Mouse (Mus musculus) 3T3-L1 (cell line): Measurements from ENCODE around the gene March6.

Experiments
- DNase-seq: peaks from one replicate; pipeline ENCODE4 v3.0.0-alpha.2; 2015; ENCODE audit warnings: low read depth, low spot score

The March6 gene

GRCm38 (mm10) chr15:31530659-31531445 is at the start of gene March6:
TSS of gene March6 (minus strand) at chr15:31531053.
- DNase-seq, result peak; percentile 78

GRCm38 (mm10) chr15:31576076-31576475 is 45.2 kb upstream of the March6 start:
- no peak for DNase-seq

DNA sequence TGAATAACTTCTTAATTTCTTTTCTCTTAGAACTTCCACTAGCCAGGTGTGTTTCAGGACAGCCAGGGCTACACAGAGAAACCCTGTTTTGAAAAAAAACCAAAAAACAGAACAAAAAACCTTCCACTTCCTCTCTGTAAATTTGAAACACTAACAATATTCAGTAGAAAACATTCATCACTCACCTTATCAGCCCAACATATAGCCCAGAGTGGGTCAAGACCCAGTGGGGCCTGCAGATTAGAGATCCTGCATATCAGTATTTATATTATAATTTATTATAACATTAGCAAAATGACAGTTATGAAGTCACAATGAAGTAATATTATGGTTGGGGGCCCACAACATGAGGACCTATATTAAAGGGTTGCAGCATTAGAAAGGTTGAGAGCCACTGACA is 42.8 kb upstream of the March6 start:
- DNase-seq, result no peak

DNA sequence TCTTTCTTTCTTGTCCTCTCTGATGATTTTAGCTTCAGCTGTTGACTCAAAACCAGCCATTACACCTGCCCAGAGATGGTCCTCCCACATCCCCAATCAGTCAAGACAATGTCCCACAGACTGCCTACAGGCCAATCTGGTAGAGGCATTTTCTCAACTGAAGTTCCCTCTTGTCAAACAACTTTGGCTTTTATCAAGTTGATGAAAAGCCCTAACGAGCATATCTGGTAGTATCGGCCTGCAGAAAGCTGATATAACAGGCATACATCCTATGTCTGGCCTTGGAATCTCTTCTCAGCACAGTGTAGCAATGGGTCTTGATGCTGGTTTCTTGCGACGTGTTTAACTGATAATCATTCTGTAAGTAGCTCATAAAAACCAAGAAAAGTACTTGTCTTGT is 42.4 kb upstream of the March6 start:
- no peak for DNase-seq

DNA sequence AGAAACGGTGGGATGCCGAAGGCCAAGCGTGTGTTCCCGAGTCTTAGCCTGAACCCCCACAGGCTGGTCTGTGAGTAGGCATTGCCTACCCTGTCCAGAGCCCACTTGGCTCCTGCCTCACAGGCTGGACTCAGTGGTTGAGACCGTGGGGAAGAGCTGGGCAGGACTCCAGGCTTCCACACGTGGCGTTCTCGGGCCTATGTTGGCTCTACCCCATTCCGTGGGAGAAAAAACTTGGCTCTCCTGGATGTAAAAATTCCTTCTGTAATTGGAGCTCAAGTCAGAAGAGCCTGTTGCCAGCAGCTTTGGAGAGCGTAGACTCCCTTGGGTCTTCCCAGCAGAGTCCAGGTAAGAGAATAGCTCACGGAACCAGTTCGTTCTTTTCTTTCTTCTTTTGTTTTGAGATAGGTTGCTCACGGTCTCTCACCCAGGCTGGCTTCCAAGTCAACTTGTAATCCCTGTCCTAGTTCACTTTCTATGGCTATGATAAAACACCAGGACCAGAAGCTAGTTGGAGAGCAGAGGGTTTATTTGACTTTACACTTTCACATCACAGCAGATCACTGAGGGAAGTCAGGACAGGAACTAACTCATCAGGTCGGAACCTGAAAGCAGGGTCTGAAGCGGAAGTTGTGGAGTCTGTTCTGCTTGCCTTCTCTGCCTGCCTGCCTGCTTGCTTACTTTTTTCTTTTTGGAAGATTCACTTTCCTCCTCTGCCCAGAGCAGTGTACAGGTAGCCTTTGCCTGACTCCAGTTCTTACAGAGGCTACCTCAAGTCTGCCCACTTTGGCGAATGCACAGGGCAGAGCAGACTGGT is 41.3 kb upstream of the March6 start:
- DNase-seq, result no peak

- DNase-seq, result no peak
Observed at GRCm38 (mm10) chr15:31570959-31571358, 40.1 kb upstream of the March6 start.

- DNase-seq, result peak; percentile 48
Observed at GRCm38 (mm10) chr15:31569325-31570022, 38.6 kb upstream of the March6 start.

DNA sequence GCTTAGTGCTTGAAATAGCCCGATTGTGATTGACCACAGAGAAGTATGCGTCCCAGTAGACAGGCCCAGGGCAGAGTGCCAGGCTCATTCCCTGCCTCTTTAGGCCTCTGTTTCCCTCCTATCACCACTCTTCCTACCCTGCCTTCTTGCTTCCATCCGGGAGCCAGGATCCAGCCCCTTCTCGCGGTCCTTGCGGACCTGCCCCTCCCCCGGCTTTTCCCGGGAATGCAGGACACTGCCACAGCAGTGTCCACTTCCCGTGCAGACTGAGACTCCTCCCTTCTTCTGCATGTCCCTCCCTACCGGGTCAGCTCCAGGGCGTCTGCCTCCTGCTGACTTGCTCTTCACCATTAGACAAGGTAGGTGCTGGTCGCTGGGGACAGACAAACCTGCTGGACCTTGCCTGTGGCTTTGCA is 37.7 kb upstream of the March6 start:
- DNase-seq, result no peak

- DNase-seq, result no peak
Observed at GRCm38 (mm10) chr15:31567431-31567830, 36.6 kb upstream of the March6 start.

DNA sequence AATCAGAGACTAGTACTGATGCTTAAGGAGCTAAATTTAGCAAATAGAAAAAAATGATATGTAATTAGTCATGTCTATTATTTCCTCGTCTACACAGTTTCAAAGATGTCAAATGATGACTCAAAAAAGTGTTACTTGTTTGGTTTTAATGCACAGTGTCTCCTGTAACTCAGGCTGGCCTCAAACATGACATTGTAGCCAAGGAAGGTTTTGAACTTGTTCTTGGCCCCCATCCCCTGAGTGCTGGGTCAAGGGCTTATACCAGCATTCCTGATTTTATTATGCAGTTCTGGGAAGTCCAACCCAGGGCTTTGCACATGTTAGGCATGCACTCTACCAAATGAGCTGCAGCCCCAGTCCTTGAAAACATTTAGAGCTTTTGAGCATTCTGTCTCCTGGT is 34.9 kb upstream of the March6 start:
- DNase-seq, result no peak

GRCm38 (mm10) chr15:31565184-31565583 is 34.3 kb upstream of the March6 start, which contains the start of gene Cmbl:
TSS of gene Cmbl (plus strand) at chr15:31565389.
- no peak for DNase-seq

DNA sequence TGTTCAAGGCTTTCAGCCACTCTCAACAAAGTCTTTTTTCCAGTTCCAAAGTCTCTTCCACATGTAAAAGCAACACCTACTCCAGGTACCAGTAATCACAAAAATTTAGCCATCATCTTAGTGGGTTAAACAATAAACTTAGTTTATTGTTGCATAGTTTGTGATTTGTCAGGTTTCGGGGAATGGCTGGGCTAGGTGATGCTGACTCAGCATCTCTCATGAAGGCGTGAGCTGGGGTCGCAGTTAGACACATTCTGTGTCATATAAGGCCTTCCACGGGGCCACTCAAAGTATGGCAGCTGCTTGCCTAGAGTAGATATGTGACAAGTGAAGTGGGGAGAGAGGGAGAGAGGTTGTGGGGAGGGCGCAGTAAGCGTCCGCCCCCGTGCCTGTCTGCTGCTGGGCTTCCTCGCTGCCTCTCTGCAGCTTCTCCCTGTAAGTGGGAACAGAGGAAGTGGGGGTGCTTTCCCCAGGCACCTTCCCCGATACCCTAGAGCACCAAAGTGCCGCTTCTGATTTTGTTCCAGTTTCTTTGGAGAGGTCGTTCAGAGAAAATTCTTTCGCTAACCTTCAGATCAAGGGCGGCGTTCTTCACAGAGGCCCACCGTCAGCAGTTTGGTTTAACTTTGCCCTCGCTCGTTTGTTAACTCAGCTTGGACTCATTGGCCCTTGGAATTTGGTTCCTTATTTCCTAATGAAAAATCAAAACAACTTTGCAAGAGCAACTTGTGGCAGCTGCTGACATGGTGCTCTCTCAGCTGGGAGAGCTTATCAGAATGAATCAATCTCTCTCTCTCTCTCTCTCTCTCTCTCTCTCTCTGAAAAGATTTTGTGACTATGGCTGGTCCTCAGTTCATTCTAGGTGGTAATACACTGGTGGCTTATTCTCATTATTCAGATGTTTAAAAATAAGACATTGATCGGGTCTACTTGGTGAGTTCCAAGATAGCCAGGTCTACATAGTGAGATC is 33.0 kb upstream of the March6 start:
- no peak for DNase-seq

DNA sequence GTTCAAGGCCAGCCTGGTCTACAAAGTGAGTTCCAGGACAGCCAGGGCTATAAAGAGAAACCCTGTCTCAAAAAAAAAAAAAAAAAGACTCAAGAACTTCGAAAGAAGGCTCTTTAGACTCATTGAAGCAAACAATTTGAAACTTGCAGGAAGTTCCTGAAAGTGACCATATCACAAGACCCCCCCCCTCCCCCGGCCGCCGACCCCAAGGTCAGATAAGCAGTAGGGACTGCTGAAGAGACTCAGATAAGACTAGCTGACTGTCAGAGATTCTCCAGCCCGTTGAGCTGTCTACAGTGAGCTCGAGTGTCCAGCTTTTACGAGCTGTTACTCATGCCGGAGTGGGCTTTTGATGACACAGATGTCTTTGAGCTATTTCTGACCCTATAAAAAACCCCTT is 32.0 kb upstream of the March6 start:
- no peak for DNase-seq

DNA sequence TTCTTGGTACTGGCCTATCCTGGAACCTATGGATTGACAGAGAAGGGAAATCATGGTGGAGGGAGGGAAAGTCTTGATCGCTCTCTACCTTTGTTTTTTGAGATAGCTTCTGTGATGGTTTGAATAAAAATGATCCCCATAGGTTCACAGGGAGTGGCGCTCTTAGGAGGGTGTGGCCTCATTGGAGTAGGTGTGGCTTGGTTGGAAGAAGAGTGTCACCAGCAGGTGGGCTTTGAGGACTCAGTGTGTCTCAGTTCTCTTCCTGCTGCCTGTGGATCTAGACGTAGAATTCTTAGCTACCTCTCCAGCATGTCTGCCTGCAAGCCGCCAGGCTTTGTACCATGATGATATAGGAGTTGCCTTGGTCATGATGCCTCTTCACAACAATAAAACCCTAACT is 31.1 kb upstream of the March6 start:
- DNase-seq, result no peak

DNA sequence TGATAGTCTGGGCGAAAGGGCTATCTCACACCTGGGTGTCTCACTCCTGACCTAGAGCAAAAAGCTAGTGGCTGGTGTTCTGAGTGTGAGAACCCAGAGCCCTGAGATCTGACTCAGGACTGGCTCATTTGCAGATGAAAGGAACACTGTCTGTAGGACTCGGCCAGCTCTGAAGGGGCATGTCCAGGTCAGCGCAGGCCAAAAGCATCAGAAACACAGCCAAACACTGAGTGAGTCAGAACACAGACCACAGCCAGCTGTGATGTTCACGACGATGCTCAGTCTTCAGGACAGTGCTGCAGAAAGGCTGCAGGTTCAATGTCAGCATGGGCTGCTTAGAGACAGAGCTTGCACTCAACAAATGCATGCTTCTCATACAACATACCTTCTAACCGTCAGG is 30.5 kb upstream of the March6 start:
- peak; percentile 89 for DNase-seq

DNA sequence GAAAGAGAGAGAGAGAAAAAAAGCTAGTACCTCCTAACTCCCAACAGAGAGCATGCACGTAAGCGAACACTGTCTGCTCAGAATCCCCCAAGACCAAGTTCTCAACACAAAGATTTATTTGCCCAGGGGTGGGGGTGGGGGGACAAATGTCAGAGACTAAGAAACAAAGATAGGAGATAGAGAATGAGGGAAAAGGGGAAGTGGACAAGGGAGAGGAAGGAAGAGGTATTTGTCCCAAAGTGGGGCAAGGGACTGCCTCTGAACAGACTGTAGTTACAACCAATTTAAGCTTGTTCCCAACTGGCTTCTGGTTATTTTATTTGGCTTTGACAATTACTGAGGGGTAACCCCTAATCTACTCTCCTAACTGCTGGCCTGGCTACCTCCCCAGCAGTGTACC is 24.0 kb upstream of the March6 start:
- DNase-seq, result no peak

DNA sequence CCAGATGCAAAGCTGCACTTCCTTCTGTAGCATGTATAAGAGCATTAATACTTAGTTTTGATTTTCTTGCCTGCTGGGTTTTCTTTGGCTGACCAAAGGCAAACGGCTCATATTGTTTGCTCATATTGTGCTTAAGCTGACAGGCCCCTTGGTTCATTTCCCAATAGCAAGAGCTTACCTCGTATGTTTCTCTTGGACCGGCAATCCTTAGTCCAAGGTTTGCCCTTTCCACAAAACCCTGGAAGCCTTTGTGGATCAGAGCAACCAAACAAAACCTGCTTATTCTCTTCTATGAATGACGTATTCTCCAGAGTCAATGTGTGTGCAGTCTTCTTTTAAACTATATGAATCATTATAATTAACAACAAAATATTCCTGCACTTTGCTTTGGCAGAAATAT is 19.5 kb upstream of the March6 start:
- no peak for DNase-seq

GRCm38 (mm10) chr15:31547421-31547820 is 16.6 kb upstream of the March6 start:
- DNase-seq, result no peak

DNA sequence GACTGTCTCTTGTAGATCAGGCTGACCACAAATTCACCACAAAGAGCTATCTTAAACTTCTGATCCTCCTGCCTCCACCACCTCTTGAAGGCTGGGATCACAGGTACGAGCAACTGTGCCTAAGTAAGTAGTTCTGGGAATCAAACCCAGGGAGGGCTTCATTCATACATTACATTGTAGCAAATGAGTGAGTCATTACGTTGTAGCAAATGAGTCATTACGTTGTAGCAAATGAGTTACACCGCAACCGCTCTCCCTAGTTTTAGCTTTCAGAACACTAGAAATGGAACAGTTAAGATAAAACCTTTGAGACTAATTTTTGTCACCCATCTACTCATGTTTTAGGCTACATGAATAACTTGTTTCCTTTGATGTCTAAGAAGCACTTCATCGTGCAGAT is 15.4 kb upstream of the March6 start:
- DNase-seq, result no peak

DNA sequence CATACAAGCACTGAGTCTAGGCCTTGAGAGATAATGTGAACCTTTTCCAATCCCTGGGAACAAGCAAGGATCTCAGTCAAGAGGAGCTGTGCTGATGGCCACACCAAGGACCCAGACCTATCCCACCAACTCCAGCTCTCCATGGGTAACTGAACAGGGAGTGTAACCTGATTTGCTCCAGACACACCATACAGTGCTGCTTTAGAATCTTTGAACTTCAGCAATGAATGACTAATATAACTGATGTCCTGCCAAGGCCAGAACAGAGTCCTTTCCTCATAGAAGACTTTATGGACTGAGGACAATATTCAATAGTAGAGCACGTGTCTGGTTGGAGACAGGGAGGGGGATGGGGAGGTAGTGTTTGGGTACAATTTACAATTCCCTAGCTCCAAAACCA is 14.2 kb upstream of the March6 start:
- DNase-seq, result no peak

DNA sequence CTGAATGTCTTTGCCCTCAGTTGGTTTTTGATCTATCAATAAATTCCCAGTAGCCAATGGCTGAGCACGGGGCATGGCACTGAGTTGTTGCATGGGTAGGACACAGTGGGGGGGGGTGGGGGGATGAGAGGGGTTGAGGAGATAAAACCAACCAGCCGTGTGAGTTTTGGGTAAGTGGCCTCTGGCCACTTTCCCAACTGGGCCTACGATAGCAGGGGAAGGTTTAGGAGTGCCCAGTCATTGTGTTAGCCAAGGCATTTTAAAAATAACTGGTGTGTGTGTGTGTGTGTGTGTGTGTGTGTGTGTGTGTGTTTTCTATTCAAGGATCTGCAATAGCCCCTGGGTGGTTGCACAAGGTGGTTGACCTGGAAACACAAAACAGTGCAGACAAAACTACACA is 12.4 kb upstream of the March6 start:
- DNase-seq, result no peak
